Mouse (Mus musculus): ENCODE measurements at regions not wholly inside any gene's neighbourhood (a gene's known extent, or its start where the extent isn't known, plus 50 kb on each side); places are given as distances from the start of the nearest gene placed in this dataset.

GRCm38 (mm10) chr9:111916684-111917535, 226.8 kb upstream of the Stac start:
- TF ChIP-seq HCFC1 (IDR thresholded peaks at IDR 0.05; ENCODE audit: borderline replicate concordance, insufficient read depth, low read length) (no peak), ZNF384 (IDR thresholded peaks at IDR 0.05; ENCODE audit: low read depth, low read length) (no peak)

Measured in ES-E14 (cell line).